Mouse (Mus musculus) lung, embryonic 14.5 days (tissue): ENCODE data around the gene Olfr559. TPM values are rescaled to one million over a fixed set of nuclear protein-coding genes. Genes with fewer than 3 reads are reported as not detected.
A peak's percentile ranks its signal among the peaks of the same experiment; 100 is the strongest.

ENCODE experiments used
- ATAC-seq: fragments of 200-750 bp; cut with Nextera tagmentation; 2 replicates; pipeline ENCODE4 v1.8.0; 2017; ENCODE audit warnings: mild to moderate bottlenecking, moderate TSS enrichment, moderate library complexity; ENCODE audit not compliant: insufficient read depth
- DNase-seq: peaks from one replicate; pipeline ENCODE4 v3.0.0-alpha.2; 2015
- H3K27ac ChIP-seq: fragments of 300-500 bp; sonication (generic); 2 replicates; pipeline ENCODE4 v1.5.1; 2014; ENCODE audit warnings: low read depth, mild to moderate bottlenecking, moderate library complexity
- H3K27me3 ChIP-seq: fragments of 300-500 bp; sonication (generic); 2 replicates; pipeline ENCODE4 v1.6.1; 2014; ENCODE audit warnings: low read length, control low read depth; ENCODE audit not compliant: insufficient read depth
- H3K36me3 ChIP-seq: fragments of 300-500 bp; sonication (generic); 2 replicates; pipeline ENCODE4 v1.6.1; 2014; ENCODE audit warnings: control low read depth; ENCODE audit not compliant: insufficient read depth
- H3K4me1 ChIP-seq: fragments of 300-500 bp; sonication (generic); 2 replicates; pipeline ENCODE4 v1.6.1; 2014; ENCODE audit warnings: antibody characterized with exemption, control low read depth; ENCODE audit not compliant: insufficient read depth
- H3K4me2 ChIP-seq: fragments of 300-500 bp; sonication (generic); 2 replicates; pipeline ENCODE4 v1.6.1; 2014; ENCODE audit warnings: mild to moderate bottlenecking
- H3K4me3 ChIP-seq: fragments of 300-500 bp; sonication (generic); 2 replicates; pipeline ENCODE4 v1.5.1; 2014; ENCODE audit warnings: low read depth, low read length
- H3K9ac ChIP-seq: fragments of 300-500 bp; sonication (generic); 2 replicates; pipeline ENCODE4 v1.6.1; 2014
- H3K9me3 ChIP-seq: fragments of 300-500 bp; sonication (generic); 2 replicates; pipeline ENCODE4 v1.6.1; 2016; ENCODE audit warnings: low read depth, low read length, control low read depth
- CTCF ChIP-seq: IDR thresholded peaks from 2 replicates; pipeline ENCODE4 v1.5.1; 2016; ENCODE audit warnings: antibody characterized with exemption, low read depth
- WGBS: fragments of 180-500 bp; shearing (Covaris S2); extraction: QIAGEN DNeasy Blood & Tissue Kit; methylation state at CpG from one replicate; pipeline ENCODE4 v1.1.7; 2014; 5-methylcytosine and 5-hydroxymethylcytosine counted together
- polyA plus RNA-seq: library from polyadenylated mRNA; unstranded; fragments of >200 nt; fragmentation: Nextera tagmentation; extraction: Ambion mirVana; gene quantifications from 2 replicates; pipeline ENCODE4 v1.2.1, GENCODE M21; 2014

The Olfr559 gene
- polyA plus RNA-seq, 1 experiment from 2014 or later: not detected

DNA sequence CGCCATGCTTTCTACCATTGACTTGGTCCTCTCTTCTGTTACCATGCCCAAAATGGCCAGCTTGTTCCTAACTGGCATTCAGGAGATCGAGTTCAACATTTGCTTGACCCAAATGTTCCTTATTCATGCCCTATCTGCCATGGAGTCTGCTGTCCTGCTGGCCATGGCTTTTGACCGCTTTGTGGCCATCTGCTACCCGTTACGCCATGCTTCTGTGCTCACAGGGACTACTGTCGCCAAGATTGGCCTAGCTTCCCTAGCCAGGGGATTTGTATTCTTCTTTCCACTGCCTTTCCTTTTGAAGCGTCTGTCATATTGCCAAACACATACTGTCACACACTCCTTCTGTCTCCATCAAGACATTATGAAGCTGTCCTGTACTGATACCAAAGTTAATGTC lies 28.8 kb downstream of the Olfr559 start:
- Histone ChIP-seq H3K27ac (no peak overlapping the region), H3K9ac (no peak overlapping the region), H3K4me1 (no peaks in the 10 kb centered on the region), H3K4me3 (no peak overlapping the region), H3K9me3 (no peaks in the 10 kb centered on the region), H3K36me3 (no peaks in the 10 kb centered on the region), H3K27me3 (no peaks in the 10 kb centered on the region), H3K4me2 (no peak overlapping the region)
- ATAC-seq: no peak
- TF ChIP-seq CTCF: no peak
- 77% methylated on average over 7 of the region's 7 CpGs for WGBS
- no peak for DNase-seq

DNA sequence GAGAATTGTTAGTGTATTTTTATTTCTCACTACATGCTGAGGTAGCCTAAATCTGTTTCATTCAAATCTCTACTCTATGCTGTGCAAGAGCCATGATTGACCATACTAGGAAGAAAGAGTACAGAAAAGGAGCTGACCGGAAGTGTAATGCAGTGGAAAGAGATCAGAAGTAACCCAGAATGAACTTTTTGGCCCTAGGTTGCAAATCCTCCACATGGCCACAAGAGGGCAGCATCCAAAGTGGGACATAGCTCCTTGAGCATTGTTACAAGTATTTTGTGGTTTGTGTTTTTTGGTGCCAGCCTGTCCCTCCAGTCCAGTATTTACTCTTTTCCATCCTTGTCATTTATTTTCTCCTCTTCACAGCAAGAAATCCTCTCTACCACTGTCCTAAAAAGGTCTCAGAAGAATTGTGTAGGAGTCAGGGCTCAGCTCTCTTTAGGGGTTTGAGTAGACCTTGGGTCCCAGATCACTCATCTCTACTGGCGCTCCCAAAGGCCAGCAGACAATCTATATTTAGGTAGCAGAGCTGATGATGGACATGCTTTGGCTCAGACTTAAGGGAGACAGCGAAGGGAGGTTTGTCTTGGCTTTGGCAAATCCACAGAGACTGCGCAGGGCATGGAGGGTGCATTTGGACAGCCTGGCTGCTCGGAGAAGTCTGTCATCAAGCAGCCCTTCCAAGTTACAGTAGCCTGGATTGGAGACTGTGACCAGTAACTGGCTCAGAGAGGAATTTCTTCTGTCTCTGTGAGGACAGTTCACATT lies 31.7 kb downstream of the Olfr559 start, which contains the start of gene Olfr557:
Olfr557 (plus strand) TSS at position 553 of the 768 bp plus-strand sequence.
- DNase-seq: peak; percentile 74
- peak; percentile 84 for TF ChIP-seq CTCF
- H3K4me2 ChIP-seq: no peak within 1 kb of the TSS

DNA sequence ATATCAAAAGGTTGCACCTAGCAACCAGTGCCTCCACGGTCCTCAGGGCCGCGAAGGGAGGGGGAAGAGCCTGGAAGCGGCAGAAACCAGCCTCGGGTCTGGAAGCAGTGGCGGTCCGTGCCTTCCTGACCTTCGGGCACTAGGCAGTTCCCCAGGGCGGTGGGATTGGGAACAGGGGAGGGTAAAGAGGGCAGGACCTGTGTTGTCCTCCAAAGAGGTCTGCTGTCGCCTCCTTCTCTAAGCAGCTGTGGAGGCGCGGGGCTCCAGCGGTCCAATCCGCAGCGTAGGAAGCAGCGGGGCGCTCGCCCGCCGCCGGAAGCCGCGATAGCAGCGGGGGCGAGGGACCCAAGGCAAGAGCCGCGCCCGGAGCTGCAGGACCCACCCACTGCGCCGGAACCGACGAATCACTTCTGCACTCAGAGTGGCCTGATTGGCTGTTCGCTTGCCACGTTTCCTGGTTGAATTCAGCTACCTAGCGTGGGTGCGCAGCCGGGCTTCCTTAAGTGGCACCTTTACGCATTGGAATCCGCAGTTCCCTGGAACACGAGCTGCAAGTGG lies 40.3 kb downstream of the Olfr559 start, which contains the start of gene Trim68:
Trim68 (minus strand) TSS at position 384 of the 558 bp plus-strand sequence.
- no peak for TF ChIP-seq CTCF
- under 1% methylated on average over 40 of the region's 40 CpGs for WGBS
- H3K9me3 ChIP-seq: no peaks in the 10 kb centered on the region
- peak within 1 kb of the TSS; percentile 71 for H3K4me2 ChIP-seq
- no peaks in the 10 kb centered on the region for H3K4me1 ChIP-seq
- no peaks in the 10 kb centered on the region for H3K27me3 ChIP-seq
- peak; percentile 97 for DNase-seq
- H3K27ac ChIP-seq: peak within 1 kb of the TSS; percentile 77
- no peaks in the 10 kb centered on the region for H3K36me3 ChIP-seq
- ATAC-seq: peak; percentile 100
- peak within 1 kb of the TSS; percentile 58 for H3K4me3 ChIP-seq
- H3K9ac ChIP-seq: peak within 1 kb of the TSS; percentile 76

More for the DNA sequence above, 31.7 kb downstream of the Olfr559 start, which contains the start of gene Olfr557:
- no peaks in the 10 kb centered on the region for H3K36me3 ChIP-seq
- no peak within 1 kb of the TSS for H3K9ac ChIP-seq
- H3K4me1 ChIP-seq: no peaks in the 10 kb centered on the region
- WGBS: 78% methylated on average over 5 of the region's 5 CpGs
- H3K27ac ChIP-seq: no peak within 1 kb of the TSS
- no peaks in the 10 kb centered on the region for H3K27me3 ChIP-seq
- no peak within 1 kb of the TSS for H3K4me3 ChIP-seq
- H3K9me3 ChIP-seq: no peaks in the 10 kb centered on the region
- no peak for ATAC-seq

DNA sequence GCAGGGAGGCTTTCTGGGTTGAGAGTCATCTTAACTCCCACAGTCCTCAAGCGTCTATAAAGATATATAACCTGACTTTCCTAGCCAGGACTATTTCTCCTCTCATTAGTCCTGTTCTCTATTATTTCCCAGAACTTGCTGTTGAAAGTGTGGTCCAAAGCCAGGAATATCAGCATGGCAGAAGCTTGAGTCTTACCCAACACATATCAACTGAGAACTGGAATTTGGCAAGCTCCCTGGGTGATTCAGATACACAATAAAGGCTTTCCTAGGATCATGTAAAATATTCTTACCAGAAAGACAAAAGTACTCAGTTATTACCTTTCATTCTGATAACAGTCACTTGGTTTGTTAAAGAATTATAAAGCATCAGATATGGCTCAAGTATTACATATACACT lies 45.4 kb downstream of the Olfr559 start:
- no peak overlapping the region for H3K27ac ChIP-seq
- 77% methylated on average over 1 of the region's 1 CpGs for WGBS

DNA sequence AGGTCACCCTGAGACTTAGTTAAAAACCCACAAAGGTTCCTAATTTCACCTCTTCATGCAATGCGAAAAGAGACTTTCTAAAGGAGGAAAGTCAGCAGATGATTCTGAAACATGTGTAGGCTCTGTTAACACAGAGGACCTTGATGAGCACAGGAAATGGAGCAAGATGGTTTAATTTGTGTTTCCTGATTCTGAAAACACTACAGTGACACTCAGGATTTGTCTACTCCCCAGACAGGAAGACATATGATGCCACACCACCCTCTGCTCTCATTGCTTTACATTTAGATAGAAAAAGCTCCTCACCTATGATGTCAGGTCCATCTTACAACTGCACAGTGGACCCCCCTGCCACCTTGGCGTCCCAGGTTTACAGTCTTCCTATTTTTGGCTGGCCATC lies 51.1 kb downstream of the Olfr559 start:
- Histone ChIP-seq H3K27ac (no peak overlapping the region), H3K36me3 (no peaks in the 10 kb centered on the region), H3K27me3 (no peaks in the 10 kb centered on the region), H3K9ac (no peak overlapping the region), H3K4me1 (no peaks in the 10 kb centered on the region), H3K9me3 (no peaks in the 10 kb centered on the region), H3K4me2 (no peak overlapping the region), H3K4me3 (no peak overlapping the region)
- 69% methylated on average over 2 of the region's 2 CpGs for WGBS
- TF ChIP-seq CTCF: no peak
- no peak for DNase-seq
- ATAC-seq: no peak

More for the DNA sequence above, 45.4 kb downstream of the Olfr559 start:
- DNase-seq (no peak), ATAC-seq (no peak)
- H3K4me2 ChIP-seq: no peak overlapping the region
- no peaks in the 10 kb centered on the region for H3K4me1 ChIP-seq
- H3K9ac ChIP-seq: no peak overlapping the region
- H3K36me3 ChIP-seq: no peaks in the 10 kb centered on the region
- TF ChIP-seq CTCF: no peak
- H3K9me3 ChIP-seq: no peaks in the 10 kb centered on the region
- H3K4me3 ChIP-seq: no peak overlapping the region
- no peaks in the 10 kb centered on the region for H3K27me3 ChIP-seq

Other genes starting within 250 kb of the Olfr559 start
- gene Olfr543, start 245.8 kb downstream of the Olfr559 start, polyA plus RNA-seq: 0.37 and 0.45 TPM in 2 replicates
- gene Olfr544, start 239.2 kb downstream of the Olfr559 start, polyA plus RNA-seq: 0.11 TPM in 2 replicates
- not detected in 2 replicates for gene Olfr545, start 227.9 kb downstream of the Olfr559 start, polyA plus RNA-seq
- not detected in 2 replicates for gene Olfr547, start 192.7 kb downstream of the Olfr559 start, polyA plus RNA-seq
- not detected in 2 replicates for gene Olfr548-ps1, start 186.6 kb downstream of the Olfr559 start, polyA plus RNA-seq
- not detected in 2 replicates for gene Olfr549, start 177.6 kb downstream of the Olfr559 start, polyA plus RNA-seq
- 0.36 and 0.62 TPM in 2 replicates for gene Trim21, start 162.0 kb downstream of the Olfr559 start, polyA plus RNA-seq
- not detected in 2 replicates for gene Olfr550, start 156.0 kb downstream of the Olfr559 start, polyA plus RNA-seq
- gene Olfr551, start 135.6 kb downstream of the Olfr559 start, polyA plus RNA-seq: not detected in 2 replicates
- gene Olfr552, start 129.7 kb downstream of the Olfr559 start, polyA plus RNA-seq: not detected in 2 replicates
- gene Olfr553, start 109.3 kb downstream of the Olfr559 start, polyA plus RNA-seq: not detected in 2 replicates
- gene Olfr554, start 89.1 kb downstream of the Olfr559 start, polyA plus RNA-seq: not detected in 2 replicates
- not detected in 2 replicates for gene Olfr555, start 68.7 kb downstream of the Olfr559 start, polyA plus RNA-seq
- gene Olfr556, start 62.6 kb downstream of the Olfr559 start, polyA plus RNA-seq: not detected in 2 replicates
- gene Trim68, start 40.2 kb downstream of the Olfr559 start, polyA plus RNA-seq: 13.7 and 16.1 TPM in 2 replicates
- not detected in 2 replicates for gene Olfr557, start 31.6 kb downstream of the Olfr559 start, polyA plus RNA-seq
- gene Olfr558, start 25.3 kb downstream of the Olfr559 start, polyA plus RNA-seq: 0.12 TPM in 1 of 2 replicates, not detected in the other
- not detected in 2 replicates for gene Olfr33, start 8.4 kb downstream of the Olfr559 start, polyA plus RNA-seq
- gene Olfr560, start 31.9 kb upstream of the Olfr559 start, polyA plus RNA-seq: not detected in 2 replicates
- 0.09 and 0.12 TPM in 2 replicates for gene Olfr78, start 32.0 kb upstream of the Olfr559 start, polyA plus RNA-seq
- gene Olfr561, start 43.7 kb upstream of the Olfr559 start, polyA plus RNA-seq: not detected in 2 replicates
- not detected in 2 replicates for gene Olfr564, start 76.0 kb upstream of the Olfr559 start, polyA plus RNA-seq
- not detected in 2 replicates for gene Olfr566, start 131.3 kb upstream of the Olfr559 start, polyA plus RNA-seq
- gene Olfr568, start 149.6 kb upstream of the Olfr559 start, polyA plus RNA-seq: not detected in 2 replicates
- not detected in 2 replicates for gene Olfr569, start 163.4 kb upstream of the Olfr559 start, polyA plus RNA-seq
- not detected in 2 replicates for gene Olfr570, start 167.1 kb upstream of the Olfr559 start, polyA plus RNA-seq
- gene Olfr571, start 190.0 kb upstream of the Olfr559 start, polyA plus RNA-seq: not detected in 2 replicates
- not detected in 2 replicates for gene Olfr572, start 196.9 kb upstream of the Olfr559 start, polyA plus RNA-seq
- gene Olfr573-ps1, start 215.1 kb upstream of the Olfr559 start, polyA plus RNA-seq: not detected in 2 replicates
- gene Olfr574, start 221.0 kb upstream of the Olfr559 start, polyA plus RNA-seq: not detected in 2 replicates
- gene Olfr575, start 231.3 kb upstream of the Olfr559 start, polyA plus RNA-seq: not detected in 2 replicates
- not detected in 2 replicates for gene Olfr576, start 235.2 kb upstream of the Olfr559 start, polyA plus RNA-seq
- gene Olfr577, start 248.5 kb upstream of the Olfr559 start, polyA plus RNA-seq: not detected in 2 replicates